Mouse (Mus musculus): Measurements from ENCODE around the gene Pdcl2.

Gene Pdcl2

DNA sequence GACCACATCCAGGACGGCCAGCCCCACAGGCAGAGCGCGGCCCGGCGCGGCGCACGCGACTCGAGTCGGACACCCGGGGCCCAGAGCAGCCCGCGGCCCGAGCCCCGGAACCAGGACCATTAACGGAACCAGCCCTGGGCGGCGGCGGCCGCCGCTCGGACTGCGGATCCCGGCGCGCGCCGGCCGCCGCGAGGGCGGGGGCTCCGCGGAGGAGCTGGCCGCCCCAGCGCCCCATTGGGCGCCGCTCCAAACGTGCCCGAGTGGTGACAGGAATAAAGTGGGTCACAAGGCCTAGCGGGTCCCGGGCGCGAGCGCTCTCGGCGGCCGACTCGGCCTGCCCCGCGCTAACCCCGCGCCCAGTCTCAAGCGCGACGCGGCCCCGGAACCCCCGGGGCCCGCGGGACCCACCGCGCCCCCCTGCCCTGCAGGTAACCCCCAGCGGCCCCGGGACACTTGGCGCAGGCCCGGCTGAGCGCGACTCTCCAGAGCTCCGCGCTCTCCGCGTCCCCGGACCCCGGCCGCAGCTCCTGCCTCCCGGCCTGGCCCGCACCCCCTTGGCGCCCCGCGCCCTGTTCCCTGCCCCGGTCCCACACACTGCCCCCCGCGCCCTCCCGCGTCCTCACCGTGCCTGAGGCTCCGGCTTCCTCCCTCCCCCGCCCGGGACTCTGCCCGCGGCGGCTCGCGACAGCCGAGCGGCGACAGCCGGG, 27.1 kb downstream of the Pdcl2 start:
- intact Hi-C loops (cut with DNase I) = loop anchor here (10.0 kb wide), 1 partner anchor 111 kb away; no protein-coding TSS in a partner anchor

- intact Hi-C loops (cut with DNase I) = loop anchor here (10.0 kb wide), 1 partner anchor 111 kb away; no protein-coding TSS in a partner anchor
Measured at GRCm38 (mm10) chr5:76303379-76303744, 27.6 kb downstream of the Pdcl2 start.

DNA sequence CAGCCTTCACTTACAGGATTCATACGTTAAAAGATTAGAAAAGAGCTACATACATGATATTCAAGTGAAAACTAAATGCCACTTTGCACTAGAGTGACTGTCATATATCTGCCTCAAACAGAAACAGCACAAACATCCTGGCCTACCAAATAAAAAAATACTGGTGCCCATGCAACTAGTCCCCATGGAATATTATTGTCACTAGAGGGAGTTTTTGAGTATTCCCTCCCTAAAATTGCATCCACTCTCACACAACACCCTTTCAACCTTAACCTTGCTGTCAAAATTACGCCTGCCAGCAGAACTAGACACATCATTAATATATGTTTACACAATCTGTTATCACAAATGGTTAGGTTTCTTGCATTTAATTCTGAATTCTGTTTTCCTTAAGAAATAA, 28.9 kb downstream of the Pdcl2 start:
- intact Hi-C loops (cut with DNase I) = loop anchor here (10.0 kb wide), 1 partner anchor 113 kb away; no protein-coding TSS in a partner anchor

GRCm38 (mm10) chr5:76289234-76289691, 41.7 kb downstream of the Pdcl2 start:
- intact Hi-C loops (cut with DNase I) = no loop called here

DNA sequence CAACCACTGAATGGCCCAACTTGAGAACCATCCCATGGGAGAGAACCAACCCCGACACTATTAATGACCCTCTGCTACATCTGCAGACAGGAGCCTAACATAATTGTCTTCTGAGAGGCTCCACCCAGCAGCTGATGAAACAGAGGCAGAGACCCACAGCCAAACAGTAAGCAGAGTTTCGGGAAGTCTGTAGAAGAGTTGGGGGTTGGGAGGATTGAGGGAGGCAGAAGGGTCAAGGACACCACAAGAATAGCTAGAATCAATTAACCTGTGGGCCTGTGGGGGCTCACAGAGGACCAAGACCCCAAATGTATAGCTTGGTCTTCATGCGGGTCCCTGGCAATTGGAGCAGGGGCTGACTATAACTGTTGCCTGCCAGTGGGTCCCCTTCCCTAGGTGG, 42.7 kb downstream of the Pdcl2 start:
- intact Hi-C loops (cut with DNase I) = no loop called here

DNA sequence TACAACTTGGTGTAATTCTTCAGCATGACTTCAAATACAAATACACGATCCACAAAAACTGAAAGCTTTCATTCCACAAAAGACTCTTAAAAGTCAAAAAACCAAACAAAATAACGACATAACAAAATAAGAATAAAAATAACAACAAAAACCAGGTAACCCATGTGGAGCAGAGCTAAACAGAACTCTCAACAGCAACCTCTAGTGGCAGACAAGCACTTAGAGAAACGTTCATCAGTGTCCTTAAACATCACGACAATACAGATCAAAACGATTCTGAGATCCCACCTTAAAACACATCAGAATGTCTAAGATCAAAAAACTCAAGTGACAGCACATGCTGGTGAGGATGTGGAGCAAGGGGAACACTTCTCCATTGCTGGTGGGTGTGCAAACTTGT, 43.9 kb downstream of the Pdcl2 start:
- intact Hi-C loops (cut with DNase I) = no loop called here

GRCm38 (mm10) chr5:76285699-76286098, 45.3 kb downstream of the Pdcl2 start:
- intact Hi-C loops (cut with DNase I) = no loop called here

DNA sequence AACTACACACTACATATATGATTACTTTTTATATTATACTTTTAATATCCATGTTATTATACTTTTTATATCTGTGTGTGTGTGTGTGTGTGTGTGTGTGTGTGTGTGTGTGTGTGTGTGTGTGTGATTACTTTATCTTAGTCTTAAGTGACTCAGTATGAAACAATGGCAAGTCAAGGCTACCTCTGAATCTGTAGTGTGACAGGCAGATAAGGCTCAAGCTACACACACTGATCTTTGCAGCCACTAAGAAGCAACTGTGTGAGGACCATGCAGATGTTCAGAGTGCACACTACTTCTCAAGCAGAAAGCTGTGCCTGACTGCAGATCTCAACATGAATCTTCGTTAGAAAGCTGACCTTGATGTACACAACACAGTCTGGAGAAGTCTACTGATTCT, 47.1 kb downstream of the Pdcl2 start:
- intact Hi-C loops (cut with DNase I) = no loop called here

- intact Hi-C loops (cut with DNase I) = no loop called here
Measured at GRCm38 (mm10) chr5:76274977-76275376, 56.0 kb downstream of the Pdcl2 start.
